Mouse (Mus musculus) liver, embryonic 14.5 days (tissue): ENCODE measurements around the gene Iqcf4.

Experiments used
- CTCF ChIP-seq: IDR thresholded peaks from 2 replicates; pipeline ENCODE4 v1.5.1; 2016; ENCODE audit warnings: antibody characterized with exemption, low read depth, control low read depth
- EP300 ChIP-seq: IDR thresholded peaks from 2 replicates; pipeline ENCODE4 v1.6.1; 2016; ENCODE audit warnings: antibody characterized with exemption, low read depth

- no peak for TF ChIP-seq EP300
- no peak for TF ChIP-seq CTCF
Measured at GRCm38 (mm10) chr9:106562291-106562690, 8.5 kb downstream of the Iqcf4 start.
